Mouse (Mus musculus) G1E (cell line): ENCODE measurements at regions not wholly inside any gene's neighbourhood (a gene's known extent, or its start where the extent isn't known, plus 50 kb on each side); places are given as distances from the start of the nearest gene placed in this dataset.

Source experiments
- CTCF ChIP-seq: IDR thresholded peaks from 2 replicates; pipeline ENCODE4 v1.5.1; 2012; ENCODE audit warnings: low read depth, low read length, inconsistent platforms, mixed read lengths
- GATA1 ChIP-seq: IDR thresholded peaks from 2 replicates; pipeline ENCODE4 v1.6.1; 2012; ENCODE audit warnings: borderline replicate concordance, low read length, inconsistent platforms, mixed read lengths
- GATA2 ChIP-seq: IDR thresholded peaks from 2 replicates; pipeline ENCODE4 v1.6.1; 2012; ENCODE audit warnings: low read depth, low read length, inconsistent platforms, borderline replicate concordance
- POLR2AphosphoS5 ChIP-seq: IDR thresholded peaks from 2 replicates; pipeline ENCODE4 v1.6.1; 2012; ENCODE audit warnings: low read depth, low read length, inconsistent platforms; ENCODE audit not compliant: insufficient replicate concordance
- TAL1 ChIP-seq: conservative IDR thresholded peaks from 2 replicates; pipeline ENCODE4 v1.6.1; 2012; ENCODE audit warnings: low read depth, low read length, inconsistent platforms, mixed read lengths

GRCm38 (mm10) chr7:83140216-83140615, 273.1 kb downstream of the Mex3b start:
- TF ChIP-seq TAL1 (no peak), CTCF (no peak), GATA1 (no peak), POLR2AphosphoS5 (no peak), GATA2 (no peak)
